Comparison of ENCODE assay signal across 11 mouse cellular contexts in genomic region chr5:119681011-119681832, GRCm38 (mm10). TPM values are rescaled to one million over a fixed set of nuclear protein-coding genes. Genes with fewer than 3 reads are reported as not detected.
DNase-seq lines count a peak whose midpoint lies in the region; ATAC-seq and TF ChIP-seq lines count a peak whose summit lies in the region.
"Had no signal": no experiment of that assay in that cellular context is flagged by ENCODE, and none has a peak within 500 bp of the region (broad histone marks: within the 10 kb centered on the region; RNA-seq: fewer than 3 reads in every experiment).

No protein-coding gene starts in this region.

- peak; percentile 41 for DNase-seq in hindbrain, embryonic 11.5 days (ENCODE audit: low spot score)
- DNase-seq in urinary bladder, postnatal 25 days (ENCODE audit: low spot score), result peak; percentile 20
- DNase-seq in urinary bladder, postnatal 4 days (ENCODE audit: low spot score in 2 of 2), result no peak
- DNase-seq in right cerebral cortex, postnatal 36 days (ENCODE audit: low spot score in 2 of 2), result no peak
- no peak for DNase-seq in layer of hippocampus, adult 8-10 months (ENCODE audit: low spot score in 2 of 2)
- DNase-seq: cerebellum, adult 18-20 months; thymus, postnatal 36 days had no signal

- H3K9me3 ChIP-seq in hindbrain, embryonic 11.5 days (ENCODE audit: control insufficient read depth, low read length), result no peaks in the 10 kb centered on the region
- H3K9me3 ChIP-seq in hindbrain, embryonic 13.5 days, result no peaks in the 10 kb centered on the region
- H3K9me3 ChIP-seq in intestine, postnatal 0 days (ENCODE audit: control insufficient read depth), result no peaks in the 10 kb centered on the region
- H3K9me3 ChIP-seq: forebrain, embryonic 13.5 days had no signal

- H3K4me2 ChIP-seq in hindbrain, embryonic 11.5 days (replicated peaks; ENCODE audit: low read depth, low read length), result no peak overlapping the region
- no peak overlapping the region; the same call in 1 of the 2 replicates for H3K4me2 ChIP-seq in hindbrain, embryonic 13.5 days
- peak overlapping the region; percentile 55 for H3K4me2 ChIP-seq in intestine, postnatal 0 days (replicated peaks; ENCODE audit: low read depth)
- H3K4me2 ChIP-seq: forebrain, embryonic 13.5 days had no signal

- no peak overlapping the region for H3K27ac ChIP-seq in hindbrain, embryonic 11.5 days (ENCODE audit: low read depth, low read length)
- H3K27ac ChIP-seq in hindbrain, embryonic 13.5 days, result no peak overlapping the region
- no peak overlapping the region for H3K27ac ChIP-seq in intestine, postnatal 0 days (ENCODE audit: low read depth, low read length)
- H3K27ac ChIP-seq: forebrain, embryonic 13.5 days; macrophage had no signal

- H3K9ac ChIP-seq in hindbrain, embryonic 11.5 days (ENCODE audit: low read depth, low read length), result no peak overlapping the region
- H3K9ac ChIP-seq in hindbrain, embryonic 13.5 days, result no peak overlapping the region
- H3K9ac ChIP-seq in intestine, postnatal 0 days (ENCODE audit: low read depth, low read length), result no peak overlapping the region
- H3K9ac ChIP-seq: forebrain, embryonic 13.5 days had no signal

- ATAC-seq in hindbrain, embryonic 11.5 days (ENCODE audit: low FRiP score), result no peak
- ATAC-seq in hindbrain, embryonic 13.5 days (ENCODE audit: low FRiP score), result no peak
- ATAC-seq in intestine, postnatal 0 days, result 0 out of 2 replicates have a peak, but pooled peaks have one; percentile 3
- ATAC-seq: forebrain, embryonic 13.5 days had no signal

- no peak overlapping the region for H3K4me3 ChIP-seq in hindbrain, embryonic 11.5 days (ENCODE audit: low read depth, low read length)
- no peak overlapping the region for H3K4me3 ChIP-seq in hindbrain, embryonic 13.5 days
- H3K4me3 ChIP-seq in intestine, postnatal 0 days (ENCODE audit: low read depth, low read length), result peak overlapping the region; percentile 22

- 0 out of 2 replicates have a peak, but pooled peaks cover 5% of the 10 kb centered on the region for H3K4me1 ChIP-seq in hindbrain, embryonic 11.5 days (replicated peaks; ENCODE audit: control insufficient read depth, insufficient read depth, low read length)
- H3K4me1 ChIP-seq in hindbrain, embryonic 13.5 days (replicated peaks), result peaks cover 13% of the 10 kb centered on the region; the same call in 1 of the 2 replicates
- 0 out of 2 replicates have a peak, but pooled peaks cover 3% of the 10 kb centered on the region for H3K4me1 ChIP-seq in intestine, postnatal 0 days (replicated peaks; ENCODE audit: control insufficient read depth, insufficient read depth, low read length)

- no peaks in the 10 kb centered on the region for H3K36me3 ChIP-seq in hindbrain, embryonic 11.5 days (ENCODE audit: control insufficient read depth, insufficient read depth, low read length)
- no peaks in the 10 kb centered on the region for H3K36me3 ChIP-seq in hindbrain, embryonic 13.5 days
- H3K36me3 ChIP-seq in intestine, postnatal 0 days (ENCODE audit: control insufficient read depth, insufficient read depth), result peaks cover 45% of the 10 kb centered on the region

- TF ChIP-seq CTCF in intestine, postnatal 0 days (IDR thresholded peaks at IDR 0.05; ENCODE audit: low read depth), result no peak

- WGBS in hindbrain, embryonic 11.5 days, result 13% methylated on average over 8 of the region's 8 CpGs
- 3% methylated on average over 8 of the region's 8 CpGs for WGBS in hindbrain, embryonic 13.5 days
- 37% methylated on average over 8 of the region's 8 CpGs for WGBS in intestine, postnatal 0 days

- peaks cover 92% of the 10 kb centered on the region for H3K27me3 ChIP-seq in hindbrain, embryonic 11.5 days (ENCODE audit: control insufficient read depth, insufficient read depth, low read length)
- H3K27me3 ChIP-seq in hindbrain, embryonic 13.5 days, result peaks cover 98% of the 10 kb centered on the region
- H3K27me3 ChIP-seq in intestine, postnatal 0 days (replicated peaks; ENCODE audit: control insufficient read depth, insufficient read depth, low read length), result no peaks in the 10 kb centered on the region

RNA-seq across cellular contexts. Expression of gene Tbx3, which starts 10.8 kb away (rescaled TPM):
- 5.1 and 9.0 TPM in 2 replicates for polyA plus RNA-seq in hindbrain, embryonic 11.5 days (2014; fragmentation: Nextera tagmentation; extraction: Ambion mirVana)
- polyA plus RNA-seq in hindbrain, embryonic 13.5 days (2015; fragmentation: Nextera tagmentation; extraction: Ambion mirVana), result 5.3 and 6.0 TPM in 2 replicates
- polyA plus RNA-seq in intestine, postnatal 0 days (2015; fragmentation: Nextera tagmentation; extraction: Ambion mirVana), result 30.6 and 42.6 TPM in 2 replicates
- 1 to 10 TPM; 2.2 to 3.4 (median 2.6) TPM for total RNA-seq in layer of hippocampus, adult 8-10 months (2022)
- polyA plus RNA-seq: macrophage had no signal

Comparison
In these comparisons a context has a peak if more than half of its experiments do, and no peak if none do; other contexts are left out.
1. DNase-seq: peak in hindbrain, embryonic 11.5 days (single experiment) and urinary bladder, postnatal 25 days (single experiment); none in urinary bladder, postnatal 4 days (0 of 2), right cerebral cortex, postnatal 36 days (0 of 2) and layer of hippocampus, adult 8-10 months (0 of 2).